Mouse (Mus musculus): ENCODE results near the gene Oxa1l.
"Not testable (repeated sequence)": the region's sequence is repeated elsewhere in the genome, so short reads cannot be mapped to it uniquely, and the experiment has no call there.

Gene Oxa1l

GRCm38 (mm10) chr14:54360577-54361340, at the start of gene Oxa1l:
Gene Oxa1l, plus strand, starts transcription at chr14:54360834.
- DNase-seq (ENCODE audit: low read depth, low spot score) = peak; percentile 95

- DNase-seq (ENCODE audit: low read depth, low spot score) = peak; percentile 4
These were observed 48.9 kb upstream of the Oxa1l start for GRCm38 (mm10) chr14:54311763-54312162.

GRCm38 (mm10) chr14:54321556-54322376, 38.9 kb upstream of the Oxa1l start:
- DNase-seq (ENCODE audit: low read depth, low spot score) = no peak

GRCm38 (mm10) chr14:54324486-54324885, 36.1 kb upstream of the Oxa1l start:
- DNase-seq (ENCODE audit: low read depth, low spot score) = no peak

- no peak for DNase-seq (ENCODE audit: low read depth, low spot score)
These were observed 32.1 kb upstream of the Oxa1l start for GRCm38 (mm10) chr14:54328548-54328947.

GRCm38 (mm10) chr14:54329201-54329600, 31.4 kb upstream of the Oxa1l start:
- DNase-seq (ENCODE audit: low read depth, low spot score) = no peak

- no peak for DNase-seq (ENCODE audit: low read depth, low spot score)
These were observed 29.5 kb upstream of the Oxa1l start for GRCm38 (mm10) chr14:54331178-54331577.

- no peak for DNase-seq (ENCODE audit: low read depth, low spot score)
These were observed 28.2 kb upstream of the Oxa1l start for GRCm38 (mm10) chr14:54332176-54333074.

- DNase-seq (ENCODE audit: low read depth, low spot score) = no peak
These were observed 27.0 kb upstream of the Oxa1l start for GRCm38 (mm10) chr14:54333452-54334189.

- DNase-seq (ENCODE audit: low read depth, low spot score) = no peak
These were observed 19.8 kb upstream of the Oxa1l start for GRCm38 (mm10) chr14:54340836-54341235.

- not testable (repeated sequence) for DNase-seq (ENCODE audit: low read depth, low spot score)
These were observed 18.8 kb upstream of the Oxa1l start for GRCm38 (mm10) chr14:54341807-54342206.

- not testable (repeated sequence) for DNase-seq (ENCODE audit: low read depth, low spot score)
These were observed 9.7 kb upstream of the Oxa1l start for GRCm38 (mm10) chr14:54350773-54351541.

GRCm38 (mm10) chr14:54352314-54352713, 8.3 kb upstream of the Oxa1l start:
- no peak for DNase-seq (ENCODE audit: low read depth, low spot score)

- DNase-seq (ENCODE audit: low read depth, low spot score) = no peak
These were observed 6.2 kb upstream of the Oxa1l start for GRCm38 (mm10) chr14:54354406-54354805.

GRCm38 (mm10) chr14:54363156-54363555, 2.5 kb downstream of the Oxa1l start:
- no peak for DNase-seq (ENCODE audit: low read depth, low spot score)

GRCm38 (mm10) chr14:54365026-54365645, 4.5 kb downstream of the Oxa1l start:
- no peak for DNase-seq (ENCODE audit: low read depth, low spot score)

GRCm38 (mm10) chr14:54366581-54366980, 5.9 kb downstream of the Oxa1l start:
- no peak for DNase-seq (ENCODE audit: low read depth, low spot score)

- no peak for DNase-seq (ENCODE audit: low read depth, low spot score)
These were observed 6.9 kb downstream of the Oxa1l start for GRCm38 (mm10) chr14:54367429-54368060.

- DNase-seq (ENCODE audit: low read depth, low spot score) = no peak
These were observed 8.7 kb downstream of the Oxa1l start for GRCm38 (mm10) chr14:54369372-54369771.
